Mouse (Mus musculus) granulocyte monocyte progenitor cell, adult 5-6 weeks (primary cell): ENCODE results near the gene Rnf167. TPM values are rescaled to one million over a fixed set of nuclear protein-coding genes. Genes with fewer than 3 reads are reported as not detected.

Experiments
- ATAC-seq: replicated peaks from 2 replicates; pipeline ENCODE4 v1.8.0; 2016; ENCODE audit warnings: mild to moderate bottlenecking, moderate TSS enrichment, inconsistent platforms; ENCODE audit not compliant: poor library complexity, severe bottlenecking
- total RNA-seq, 2 experiments: library from RNA; stranded (forward) in 1 of 2; stranded (reverse) in 1 of 2; fragments of 200-712, 200-1000 nt in 1 of 2; fragments of >200 nt in 1 of 2; fragmentation: Nextera tagmentation in 1 of 2; gene quantifications; 2 replicates each; pipeline ENCODE4 v1.2.3; 2014 to 2017

The Rnf167 gene
- total RNA-seq, 2 experiments from 2014 or later: 34.6 to 51.1 TPM

DNA sequence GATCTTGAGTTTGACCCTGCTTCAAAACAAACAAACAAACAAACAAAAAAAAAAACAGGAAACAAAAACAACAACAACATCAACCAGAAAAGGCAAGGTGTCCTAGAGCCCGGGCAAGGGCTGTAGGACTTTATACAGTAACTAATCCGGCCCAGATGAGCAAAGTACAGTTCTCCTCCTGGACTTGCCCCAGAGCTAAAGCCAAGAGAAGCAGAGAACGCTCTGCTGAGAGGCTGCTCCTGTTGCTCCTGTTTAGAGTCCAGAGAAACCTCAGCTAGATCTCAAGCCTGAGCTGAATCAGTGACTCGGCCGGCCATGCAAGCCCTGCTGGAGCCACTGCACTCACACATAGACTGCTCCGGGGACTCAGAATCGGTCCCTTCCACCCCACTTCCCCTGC is 16.9 kb upstream of the Rnf167 start:
- ATAC-seq: 0 out of 2 replicates have a peak, but pooled peaks have one; percentile 12

DNA sequence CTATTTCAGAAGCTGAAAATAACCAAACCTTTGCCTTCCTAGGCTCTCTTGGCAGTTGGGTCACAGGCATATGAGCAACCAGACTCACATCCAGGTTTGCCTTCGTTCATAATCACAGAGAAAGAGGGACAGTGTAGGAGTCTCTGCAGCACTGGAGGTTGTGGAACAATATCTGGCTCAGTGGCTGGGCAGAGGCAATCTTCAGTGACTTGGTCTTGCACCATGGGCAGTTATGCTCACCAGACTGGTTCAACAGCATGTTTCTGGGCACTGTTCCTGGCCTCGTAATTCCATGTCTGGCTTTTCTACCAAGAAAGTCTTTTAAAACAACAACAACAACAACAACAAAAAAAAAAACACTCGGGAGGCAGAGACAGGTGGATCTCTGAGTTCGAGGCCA is 11.4 kb upstream of the Rnf167 start:
- ATAC-seq: no peak

DNA sequence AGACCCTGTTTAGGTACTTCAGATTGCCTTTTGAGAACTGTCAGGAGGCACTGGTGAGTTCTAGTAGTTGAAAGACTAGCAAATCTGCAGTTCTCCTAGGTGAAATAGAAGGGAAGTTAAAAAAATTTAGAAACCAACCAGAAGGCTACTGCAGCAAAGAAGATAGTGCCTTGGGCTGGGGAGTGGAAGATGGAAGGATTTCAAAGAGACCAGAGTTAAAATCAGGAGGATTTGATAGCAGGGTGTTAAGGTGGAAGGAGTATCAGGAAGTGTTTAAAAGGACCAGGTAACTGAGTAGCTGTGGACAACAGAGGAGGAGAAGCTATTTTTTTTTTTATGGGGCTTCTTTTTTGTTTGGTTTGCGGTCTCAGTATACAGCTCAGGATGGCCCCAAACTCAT is 9.3 kb upstream of the Rnf167 start:
- ATAC-seq: no peak

DNA sequence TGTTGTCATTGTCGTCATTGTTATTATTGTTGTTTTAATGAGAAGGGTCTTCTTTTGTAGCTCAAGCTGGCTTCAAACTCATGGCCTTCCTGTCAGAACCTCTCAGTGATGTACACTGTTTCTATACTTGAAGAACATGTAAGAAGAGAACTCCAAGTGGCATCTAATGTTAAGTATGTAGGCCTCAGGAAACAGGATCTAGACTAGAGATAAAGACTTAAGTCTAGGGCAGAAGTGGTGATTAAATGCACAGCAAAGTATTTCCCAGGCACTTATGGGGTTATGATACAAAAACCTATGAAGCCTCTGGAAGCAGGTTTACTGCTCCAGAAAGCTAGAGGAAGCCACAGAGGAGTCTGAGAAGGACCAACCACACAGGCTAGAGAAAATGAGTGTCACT is 8.7 kb upstream of the Rnf167 start:
- no peak for ATAC-seq

DNA sequence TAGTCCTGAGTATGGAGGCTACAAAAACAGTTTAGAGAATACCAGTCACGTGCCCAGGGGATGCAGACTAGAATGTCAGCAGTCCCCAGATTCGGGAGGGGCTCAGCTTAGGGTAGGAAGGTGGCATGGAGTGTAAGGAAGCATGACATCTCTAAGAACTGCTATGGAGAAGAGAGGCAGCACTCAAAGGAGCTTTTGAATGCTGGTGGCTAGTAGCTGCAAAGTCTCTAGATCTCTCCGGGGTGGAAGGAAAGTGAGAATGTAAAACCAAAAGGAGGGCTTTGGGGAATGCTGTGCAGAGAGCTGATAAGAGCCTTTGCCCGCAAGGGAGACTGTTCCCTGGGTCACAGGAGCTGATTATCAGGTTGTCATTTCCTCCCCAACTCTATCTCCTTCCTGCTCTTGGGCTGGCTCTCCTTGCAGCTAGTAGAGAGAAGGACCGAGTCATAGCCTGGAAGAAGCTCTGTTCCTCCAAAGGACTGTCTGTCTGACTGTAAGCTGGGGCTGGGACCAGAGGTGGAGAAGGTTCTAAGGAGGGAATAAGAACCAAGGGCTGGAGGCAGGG is 8.2 kb upstream of the Rnf167 start, which contains the start of gene Gp1ba:
TSS of gene Gp1ba (plus strand) at position 409 of the 565 bp plus-strand sequence.
- peak; percentile 25; the same call in 1 of the 2 replicates for ATAC-seq

DNA sequence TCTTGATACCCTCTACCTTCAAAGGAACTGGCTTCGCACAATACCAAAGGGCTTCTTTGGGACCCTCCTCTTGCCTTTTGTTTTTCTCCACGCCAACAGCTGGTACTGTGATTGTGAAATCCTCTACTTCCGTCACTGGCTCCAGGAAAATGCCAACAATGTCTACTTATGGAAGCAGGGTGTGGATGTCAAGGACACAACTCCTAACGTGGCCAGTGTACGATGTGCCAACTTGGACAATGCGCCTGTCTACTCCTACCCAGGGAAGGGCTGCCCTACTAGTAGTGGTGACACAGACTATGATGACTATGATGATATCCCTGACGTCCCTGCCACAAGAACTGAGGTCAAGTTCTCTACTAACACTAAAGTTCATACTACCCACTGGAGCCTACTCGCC is 7.1 kb upstream of the Rnf167 start:
- no peak; the same call in 1 of the 2 replicates for ATAC-seq

DNA sequence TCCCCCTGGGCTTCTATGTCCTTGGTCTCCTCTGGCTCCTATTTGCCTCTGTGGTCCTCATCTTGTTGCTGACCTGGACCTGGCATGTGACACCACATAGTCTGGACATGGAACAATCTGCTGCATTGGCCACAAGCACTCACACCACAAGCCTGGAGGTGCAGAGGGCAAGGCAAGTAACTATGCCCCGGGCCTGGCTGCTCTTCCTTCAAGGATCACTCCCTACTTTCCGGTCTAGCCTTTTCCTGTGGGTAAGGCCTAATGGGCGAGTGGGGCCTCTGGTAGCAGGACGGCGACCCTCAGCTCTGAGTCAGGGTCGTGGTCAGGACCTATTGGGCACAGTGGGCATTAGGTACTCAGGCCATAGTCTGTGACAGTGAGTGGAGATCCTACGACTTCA is 5.8 kb upstream of the Rnf167 start:
- ATAC-seq: no peak

DNA sequence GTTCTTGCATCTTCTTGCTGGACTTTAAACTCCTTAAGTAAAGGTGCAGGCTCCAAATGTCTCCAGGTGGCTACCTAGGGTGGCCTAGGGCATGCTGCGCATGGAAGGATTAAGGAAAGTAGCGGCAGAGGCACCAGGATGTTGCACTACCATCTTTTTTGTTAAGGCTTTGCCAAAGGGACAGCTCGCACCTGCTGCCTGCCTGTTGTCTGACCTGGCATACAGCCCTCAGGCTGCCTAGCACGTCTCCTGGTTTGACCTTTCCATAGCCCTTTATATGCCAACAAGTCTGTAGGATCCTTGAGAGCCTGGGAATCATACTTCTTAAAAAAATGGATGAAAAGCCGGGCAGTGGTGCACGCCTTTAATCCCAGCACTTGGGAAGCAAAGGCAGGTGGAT is 4.0 kb upstream of the Rnf167 start:
- ATAC-seq: no peak

DNA sequence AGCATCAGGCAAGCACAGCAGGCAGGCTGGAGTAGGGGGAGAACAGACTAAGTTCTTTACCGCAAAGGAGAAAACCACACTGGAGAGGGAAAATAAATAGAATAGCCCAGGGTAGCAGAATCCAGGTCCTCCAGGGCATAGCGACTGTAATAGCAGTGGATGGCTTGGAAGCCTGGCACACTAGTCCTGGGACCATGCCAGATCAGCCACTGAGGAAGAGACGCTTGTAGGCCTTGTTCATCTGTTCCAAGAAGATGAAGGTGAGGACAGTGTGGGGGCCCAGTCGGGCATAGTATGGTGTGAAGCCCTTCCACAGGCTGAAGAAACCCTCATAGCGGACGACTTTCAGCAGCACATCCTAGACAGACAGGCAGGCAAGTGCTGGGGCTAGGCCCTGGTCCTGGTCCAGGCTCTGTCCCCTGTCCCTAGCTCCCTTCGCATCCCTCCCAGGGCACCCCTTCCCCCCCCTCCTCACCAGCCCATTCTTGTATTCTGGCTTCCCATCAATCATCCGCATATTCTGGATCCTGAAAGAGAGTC is 2.4 kb upstream of the Rnf167 start:
- no peak for ATAC-seq

DNA sequence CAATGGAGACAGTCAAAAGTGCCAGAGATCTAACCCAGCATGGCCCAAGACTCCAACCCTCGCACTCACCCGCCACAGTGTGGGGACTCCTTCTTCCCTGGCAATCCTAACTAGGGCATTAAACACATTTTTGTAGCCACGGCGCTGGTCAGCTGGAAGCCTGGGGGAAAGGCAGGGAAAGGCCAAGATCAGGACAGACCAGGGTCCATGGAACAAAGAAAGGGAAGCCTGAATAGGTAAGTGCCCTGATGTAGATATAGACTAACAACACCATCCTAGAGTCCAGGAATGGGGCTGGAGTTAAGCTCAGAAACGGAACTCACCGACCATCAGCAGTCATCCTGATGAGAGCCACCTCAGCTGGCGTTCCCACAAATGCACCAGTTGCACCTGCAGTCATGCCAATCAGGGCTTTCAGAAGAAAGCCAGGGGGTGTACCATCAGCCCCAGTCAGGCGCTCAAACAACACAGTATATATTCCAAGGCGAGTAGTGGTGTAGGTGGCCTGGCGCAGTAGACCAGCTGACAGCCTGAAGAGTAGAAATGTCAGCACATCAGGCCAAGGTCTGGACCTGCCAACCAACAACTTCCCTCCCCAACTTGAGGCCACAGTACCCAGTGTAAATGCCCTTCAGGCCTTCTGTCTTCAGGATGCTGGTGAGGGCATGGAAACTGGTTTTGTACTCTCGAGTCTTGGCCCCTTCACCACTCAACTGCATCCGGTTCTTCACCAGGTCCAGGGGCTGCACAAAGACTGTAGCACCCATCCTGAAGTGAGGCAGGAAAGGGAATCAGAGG is 1.4 kb upstream of the Rnf167 start:
- no peak for ATAC-seq

DNA sequence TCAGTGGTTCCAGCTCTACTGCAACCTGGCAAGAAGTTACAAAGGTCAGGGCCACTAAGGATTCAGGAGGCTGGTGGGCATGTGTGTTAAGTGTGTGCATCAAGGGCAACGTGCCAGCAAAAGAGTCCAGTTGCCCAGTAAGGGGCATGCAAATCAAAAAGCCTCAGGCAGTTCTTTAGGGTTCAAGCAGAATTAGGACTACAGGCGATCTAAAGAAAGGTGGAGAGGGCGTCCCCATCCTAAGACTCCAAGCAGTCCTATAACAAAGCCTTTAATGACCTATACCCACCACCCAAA is 828 bp upstream of the Rnf167 start:
- ATAC-seq: no peak

DNA sequence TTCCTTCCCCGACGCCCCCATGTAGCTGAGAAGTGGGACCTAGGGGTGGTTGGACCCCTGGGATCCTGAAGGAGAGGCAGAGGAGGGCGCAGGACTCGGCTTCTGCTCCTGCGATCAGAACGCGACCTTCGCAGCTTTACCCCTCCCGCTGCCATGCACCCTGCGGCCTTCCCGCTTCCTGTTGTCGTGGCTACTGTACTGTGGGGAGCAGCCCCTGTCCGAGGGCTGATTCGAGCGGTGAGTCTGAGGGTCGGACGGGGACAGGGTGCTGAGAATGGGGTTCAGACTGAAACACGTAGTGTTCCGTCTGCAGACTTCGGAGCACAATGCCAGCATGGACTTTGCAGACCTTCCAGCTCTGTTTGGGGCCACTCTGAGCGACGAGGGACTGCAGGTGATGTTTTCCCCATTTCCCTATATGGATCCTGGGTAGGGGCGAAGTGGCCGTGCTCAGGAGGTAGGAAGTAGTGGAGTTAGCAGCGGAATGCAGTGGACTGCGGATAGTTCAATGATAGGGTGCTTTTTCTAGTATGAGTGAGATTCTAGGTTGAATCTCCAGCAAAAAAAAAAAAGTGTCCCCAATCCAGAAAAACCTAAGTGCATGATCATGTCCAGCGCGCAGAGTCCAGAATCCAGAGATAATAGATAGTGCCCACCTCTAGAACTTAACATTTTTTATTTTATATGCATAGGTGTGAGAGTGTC is 833 bp downstream of the Rnf167 start:
- ATAC-seq: 0 out of 2 replicates have a peak, but pooled peaks have one; percentile 15

DNA sequence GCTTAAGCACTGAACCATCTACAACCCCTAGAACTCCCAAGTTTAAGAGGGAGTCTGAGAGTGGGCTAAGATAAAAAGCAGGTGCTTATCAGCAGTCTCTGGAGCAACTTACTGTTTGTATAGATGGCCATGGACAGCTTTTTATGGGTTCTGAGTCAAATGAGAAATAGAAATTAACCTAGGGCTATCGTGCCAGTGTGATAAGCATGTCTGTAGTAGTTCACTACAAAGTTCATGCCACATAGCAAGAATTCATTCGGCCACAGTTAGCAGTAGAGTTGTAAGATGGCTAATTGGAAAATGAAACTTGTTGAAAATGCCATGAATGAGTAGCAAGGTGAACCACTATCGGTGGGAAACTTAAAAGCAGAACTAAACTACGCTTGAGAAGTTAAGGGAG is 1.5 kb downstream of the Rnf167 start:
- ATAC-seq: no peak

DNA sequence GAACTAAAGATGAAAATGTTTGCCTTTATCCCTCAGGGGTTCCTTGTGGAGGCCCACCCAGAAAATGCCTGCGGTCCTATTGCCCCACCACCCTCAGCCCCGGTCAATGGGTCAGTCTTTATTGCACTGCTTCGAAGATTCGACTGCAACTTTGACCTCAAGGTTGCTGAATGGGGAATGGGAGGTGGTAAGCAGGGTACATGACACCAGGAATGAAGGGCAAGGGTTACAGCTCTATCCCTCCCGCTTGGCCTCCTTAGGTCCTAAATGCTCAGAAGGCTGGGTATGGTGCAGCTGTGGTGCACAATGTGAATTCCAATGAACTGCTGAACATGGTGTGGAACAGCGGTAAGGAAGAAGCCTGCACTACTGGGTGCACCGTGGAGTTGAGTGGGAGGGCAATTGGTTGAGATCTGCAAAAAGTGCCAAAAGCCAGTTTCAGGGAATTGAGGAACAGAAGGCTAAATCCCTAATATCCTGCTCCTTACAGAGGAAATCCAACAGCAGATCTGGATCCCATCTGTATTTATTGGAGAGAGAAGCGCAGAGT is 2.2 kb downstream of the Rnf167 start:
- no peak for ATAC-seq

DNA sequence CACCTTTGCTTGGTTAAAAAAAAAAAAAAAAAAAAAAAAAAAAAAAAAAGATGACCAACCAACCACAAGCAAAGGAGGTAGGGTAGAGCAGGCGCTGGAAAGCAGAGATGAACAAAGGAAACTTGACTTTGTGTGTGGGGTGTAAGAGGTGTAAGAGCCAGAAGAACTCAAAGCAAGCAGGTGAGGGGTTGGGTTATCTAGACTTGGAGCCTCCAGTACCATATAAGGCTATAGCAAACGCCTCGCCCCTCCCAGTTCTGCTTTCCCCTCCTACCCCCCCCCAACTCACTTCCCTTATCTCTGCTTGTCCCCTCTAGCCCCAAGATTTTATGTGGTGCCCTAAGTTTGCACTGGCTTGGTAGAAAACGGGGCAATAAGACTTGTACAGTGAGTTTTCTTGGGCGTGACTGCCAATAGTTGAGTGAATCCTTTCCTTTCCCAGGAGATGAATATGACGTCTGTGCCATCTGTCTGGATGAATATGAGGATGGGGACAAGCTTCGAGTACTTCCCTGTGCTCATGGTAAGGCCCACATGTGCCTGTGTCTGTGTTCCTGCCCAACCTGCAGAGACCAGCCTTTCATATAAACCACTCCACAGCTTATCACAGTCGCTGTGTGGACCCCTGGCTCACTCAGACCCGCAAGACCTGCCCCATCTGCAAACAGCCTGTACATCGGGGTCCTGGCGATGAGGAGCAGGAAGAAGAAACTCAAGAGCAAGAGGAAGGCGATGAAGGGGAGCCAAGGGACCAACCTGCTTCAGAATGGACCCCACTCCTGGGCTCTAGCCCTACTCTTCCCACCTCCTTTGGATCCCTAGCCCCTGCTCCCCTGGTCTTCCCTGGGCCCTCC is 3.5 kb downstream of the Rnf167 start:
- peak; percentile 15 for ATAC-seq

DNA sequence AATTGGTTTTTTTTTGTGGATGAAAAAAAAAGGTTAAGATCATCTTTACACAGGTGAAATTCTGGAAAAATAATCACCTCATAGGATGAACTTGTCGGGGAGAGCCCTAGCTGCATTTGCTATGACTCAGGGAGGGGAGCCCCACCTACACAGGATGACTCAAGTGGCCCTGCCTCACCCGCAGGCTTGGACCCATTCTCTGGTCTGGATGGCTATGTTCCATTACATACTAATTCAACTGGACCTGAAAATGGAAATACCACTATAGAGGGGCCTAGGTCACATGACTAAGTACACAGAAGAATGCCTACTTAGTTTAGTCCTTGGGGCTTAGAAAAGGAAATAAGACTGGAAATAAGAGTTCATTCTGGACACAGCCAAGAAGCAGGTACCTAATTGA is 4.4 kb downstream of the Rnf167 start:
- no peak for ATAC-seq

DNA sequence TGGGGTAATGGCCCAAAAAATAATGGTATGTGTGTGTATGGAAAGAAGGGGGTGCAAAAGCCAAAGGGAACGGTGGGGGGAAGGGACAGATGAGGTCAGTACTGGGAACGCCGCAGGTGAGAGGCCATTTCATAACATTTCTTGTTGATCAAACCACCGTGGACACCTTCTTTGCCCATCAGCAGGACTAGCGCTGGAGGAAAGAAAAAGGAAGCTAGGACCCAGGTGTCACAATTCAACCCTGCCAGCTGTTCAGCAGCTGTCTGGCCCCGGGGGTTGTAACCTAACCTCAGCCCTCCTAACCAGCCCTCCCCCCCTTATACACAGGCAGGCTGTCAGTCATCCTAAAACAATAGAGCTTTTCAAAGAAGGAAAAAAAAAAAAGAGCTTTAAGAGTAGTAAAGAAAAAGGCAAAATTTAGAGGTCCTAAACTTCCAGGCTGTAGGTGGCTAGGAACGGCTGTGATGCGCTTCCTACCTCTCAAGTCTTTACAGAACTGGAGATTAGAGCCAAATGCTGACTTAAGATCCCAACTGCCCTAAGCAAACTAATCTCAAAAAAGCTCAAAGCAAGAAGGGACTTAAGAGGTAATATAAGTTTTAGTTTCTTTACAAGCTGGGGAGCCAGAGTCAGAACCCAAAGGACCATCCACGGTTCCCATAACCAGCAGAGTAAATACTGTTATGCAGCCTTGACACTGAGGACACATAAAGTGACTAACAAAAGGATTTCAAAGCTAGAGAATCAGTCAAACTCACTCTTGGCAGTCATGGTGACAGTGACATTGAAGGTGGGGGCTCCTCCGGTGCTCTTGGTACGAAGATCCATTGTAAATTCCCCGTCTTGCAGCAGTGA is 5.2 kb downstream of the Rnf167 start:
- ATAC-seq: no peak

DNA sequence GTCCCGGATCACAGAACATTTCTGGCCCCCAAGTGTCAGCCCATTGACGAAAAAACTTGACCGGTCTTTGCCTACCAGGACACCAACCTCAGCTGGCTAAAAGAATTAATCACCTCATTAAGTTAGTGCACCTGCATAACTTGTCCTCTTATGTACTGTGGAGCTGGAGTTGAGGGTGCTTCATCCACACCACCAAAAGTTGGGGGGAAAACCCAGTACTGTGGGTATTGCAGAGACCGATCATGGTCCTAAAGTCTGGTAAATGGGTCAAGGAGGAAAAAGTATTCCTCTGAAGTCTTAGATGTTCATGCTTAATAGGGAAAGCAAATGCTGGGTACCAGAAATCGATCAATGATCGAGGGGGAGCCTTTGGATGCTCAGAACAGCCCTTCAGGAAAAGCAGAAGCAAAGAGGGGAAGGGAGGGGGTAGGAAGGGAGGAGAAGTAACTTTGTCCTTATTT is 5.9 kb downstream of the Rnf167 start:
- peak; percentile 16; the same call in 1 of the 2 replicates for ATAC-seq
